Mouse (Mus musculus) midbrain, postnatal 0 days (tissue): ENCODE results near the gene Gpr18. TPM values are rescaled to one million over a fixed set of nuclear protein-coding genes. Genes with fewer than 3 reads are reported as not detected.
"Not testable (repeated sequence)": the region's sequence is repeated elsewhere in the genome, so short reads cannot be mapped to it uniquely, and the experiment has no call there.

ENCODE experiments used
- ATAC-seq: fragments of 200-750 bp; cut with Nextera tagmentation; 2 replicates; pipeline ENCODE4 v1.8.0; 2017; ENCODE audit warnings: moderate number of reproducible peaks, mild to moderate bottlenecking, moderate TSS enrichment, moderate library complexity; ENCODE audit not compliant: low FRiP score
- DNase-seq: peaks from one replicate; pipeline ENCODE4 v3.0.0-alpha.2; 2015; ENCODE audit warnings: low spot score
- H3K27ac ChIP-seq: fragments of 300-500 bp; sonication (generic); 2 replicates; pipeline ENCODE4 v1.5.1; 2014; ENCODE audit warnings: low read depth, mild to moderate bottlenecking, low read length, mixed read lengths
- H3K27me3 ChIP-seq: fragments of 300-500 bp; sonication (generic); 2 replicates; pipeline ENCODE4 v1.6.1; 2014; ENCODE audit warnings: low read length, control low read depth, mixed read lengths; ENCODE audit not compliant: insufficient read depth
- H3K36me3 ChIP-seq: fragments of 300-500 bp; sonication (generic); 2 replicates; pipeline ENCODE4 v1.6.1; 2014; ENCODE audit warnings: low read length, control low read depth, mixed read lengths; ENCODE audit not compliant: insufficient read depth
- H3K4me1 ChIP-seq: fragments of 300-500 bp; sonication (generic); 2 replicates; pipeline ENCODE4 v1.6.1; 2014; ENCODE audit warnings: mild to moderate bottlenecking, control low read depth, antibody characterized with exemption, low read length, mixed read lengths; ENCODE audit not compliant: insufficient read depth
- H3K4me2 ChIP-seq: fragments of 300-500 bp; sonication (generic); 2 replicates; pipeline ENCODE4 v1.6.1; 2014; ENCODE audit warnings: low read depth, mild to moderate bottlenecking, low read length, mixed read lengths; ENCODE audit not compliant: poor library complexity, severe bottlenecking
- H3K4me3 ChIP-seq: fragments of 300-500 bp; sonication (generic); 2 replicates; pipeline ENCODE4 v1.5.1; 2014; ENCODE audit warnings: low read depth, mild to moderate bottlenecking, low read length, moderate library complexity
- H3K9ac ChIP-seq: fragments of 300-500 bp; sonication (generic); replicated peaks from 2 replicates; pipeline ENCODE4 v1.6.1; 2014; ENCODE audit warnings: mild to moderate bottlenecking, low read length, moderate library complexity, mixed read lengths; ENCODE audit not compliant: poor library complexity, severe bottlenecking
- H3K9me3 ChIP-seq: fragments of 300-500 bp; sonication (generic); 2 replicates; pipeline ENCODE4 v1.6.1; 2016; ENCODE audit warnings: low read length, control low read depth
- CTCF ChIP-seq: IDR thresholded peaks from 2 replicates; pipeline ENCODE4 v1.5.1; 2016; ENCODE audit warnings: antibody characterized with exemption, mild to moderate bottlenecking
- whole genome bisulfite sequencing: fragments of 180-500 bp; shearing (Covaris S2); extraction: QIAGEN DNeasy Blood & Tissue Kit; methylation state at CpG from one replicate; pipeline ENCODE4 v1.1.7; 2014; 5-methylcytosine and 5-hydroxymethylcytosine counted together
- polyA plus RNA-seq: library from polyadenylated mRNA; unstranded; fragments of >200 nt; fragmentation: Nextera tagmentation; extraction: Ambion mirVana; gene quantifications from 2 replicates; pipeline ENCODE4 v1.2.1, GENCODE M21; 2015
- total RNA-seq: library from RNA; depleted of rRNA; stranded (reverse); fragments of >200 nt; gene quantifications from 2 replicates; pipeline ENCODE4 v1.2.3, GENCODE M21; 2014; rRNA removed

The Gpr18 gene
- total and polyA plus RNA-seq, 2 experiments from 2014 or later, result 0.10 TPM; not detected in 1

- Histone ChIP-seq H3K9me3 (no peaks in the 10 kb centered on the region), H3K4me1 (no peaks in the 10 kb centered on the region), H3K9ac (no peak overlapping the region), H3K36me3 (no peaks in the 10 kb centered on the region), H3K4me2 (no peak overlapping the region), H3K27ac (no peak overlapping the region), H3K4me3 (no peak overlapping the region), H3K27me3 (no peaks in the 10 kb centered on the region)
- no peak for DNase-seq
- no peak for TF ChIP-seq CTCF
- ATAC-seq, result no peak
- 85% methylated on average over 3 of the region's 3 CpGs for WGBS
Observed at GRCm38 (mm10) chr14:121866574-121866973, 49.0 kb downstream of the Gpr18 start.

GRCm38 (mm10) chr14:121865162-121865561 lies 50.4 kb downstream of the Gpr18 start:
- not testable (repeated sequence) for H3K36me3 ChIP-seq, ATAC-seq
- WGBS, result 27% methylated on average over 2 of the region's 2 CpGs

More at GRCm38 (mm10) chr14:121865162-121865561, 50.4 kb downstream of the Gpr18 start:
- H3K27me3 ChIP-seq, H3K4me2 ChIP-seq, H3K4me3 ChIP-seq, H3K4me1 ChIP-seq, H3K9me3 ChIP-seq, H3K9ac ChIP-seq, H3K27ac ChIP-seq: not testable (repeated sequence)
- peak; percentile 73 for DNase-seq
- TF ChIP-seq CTCF, result peak; percentile 66

Other genes starting within 250 kb of the Gpr18 start
- gene Dock9, start 117.9 kb downstream of the Gpr18 start, total RNA-seq, result 68.8 and 70.5 TPM in 2 replicates
- gene Dock9, start 117.9 kb downstream of the Gpr18 start, polyA plus RNA-seq, result 13.8 and 14.0 TPM in 2 replicates
- 39.8 and 43.6 TPM in 2 replicates for gene Ubac2, start 37.2 kb downstream of the Gpr18 start, total RNA-seq
- gene Ubac2, start 37.2 kb downstream of the Gpr18 start, polyA plus RNA-seq, result 50.9 and 51.7 TPM in 2 replicates
- gene Gpr183, start 49.4 kb upstream of the Gpr18 start, total RNA-seq, result 0.52 and 1.3 TPM in 2 replicates
- 0.49 and 0.64 TPM in 2 replicates for gene Gpr183, start 49.4 kb upstream of the Gpr18 start, polyA plus RNA-seq
- 0.60 TPM in 1 of 2 replicates, not detected in the other for gene Timm8a2, start 118.9 kb upstream of the Gpr18 start, total RNA-seq
- not detected in 2 replicates for gene Timm8a2, start 118.9 kb upstream of the Gpr18 start, polyA plus RNA-seq
- gene Tm9sf2, start 191.3 kb upstream of the Gpr18 start, total RNA-seq, result 81.6 and 90.5 TPM in 2 replicates
- gene Tm9sf2, start 191.3 kb upstream of the Gpr18 start, polyA plus RNA-seq, result 103 and 104 TPM in 2 replicates